Mouse (Mus musculus): ENCODE measurements at regions not wholly inside any gene's neighbourhood (a gene's known extent, or its start where the extent isn't known, plus 50 kb on each side); places are given as distances from the start of the nearest gene placed in this dataset.

DNA sequence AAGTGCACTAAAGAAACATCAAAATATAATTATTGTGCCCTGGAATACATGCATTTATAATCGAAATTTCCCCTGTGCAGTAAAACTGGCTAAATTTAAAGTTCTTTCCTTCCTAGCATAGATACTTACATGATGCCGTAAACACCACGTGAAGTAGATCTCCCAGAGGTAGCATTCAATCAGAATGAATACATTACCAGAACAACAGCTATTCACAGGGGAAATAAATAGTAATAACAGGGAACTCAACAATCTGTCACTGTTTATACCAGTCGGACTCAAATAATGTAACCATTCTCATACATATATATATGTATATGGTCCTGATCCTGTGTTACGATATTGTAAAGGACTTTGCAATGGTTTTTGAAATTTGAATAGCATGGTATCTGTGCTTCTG, 1761.5 kb upstream of the Pcdh20 start:
- ATAC-seq (ENCODE audit: low FRiP score, low TSS enrichment), result no peak
- Histone ChIP-seq H3K9me3 (ENCODE audit: low read length) (no peaks in the 10 kb centered on the region), H3K27ac (ENCODE audit: low read length) (no peak overlapping the region), H3K36me3 (ENCODE audit: insufficient read depth, low read length) (no peaks in the 10 kb centered on the region), H3K4me2 (replicated peaks; ENCODE audit: low read depth, low read length) (no peak overlapping the region), H3K4me1 (ENCODE audit: insufficient read depth, low read length) (no peaks in the 10 kb centered on the region), H3K9ac (replicated peaks; ENCODE audit: low read length) (no peak overlapping the region), H3K4me3 (ENCODE audit: low read length) (no peak overlapping the region), H3K27me3 (ENCODE audit: insufficient read depth, low read length) (no peaks in the 10 kb centered on the region)
- WGBS, result 85% methylated on average over 5 of the region's 5 CpGs

DNA sequence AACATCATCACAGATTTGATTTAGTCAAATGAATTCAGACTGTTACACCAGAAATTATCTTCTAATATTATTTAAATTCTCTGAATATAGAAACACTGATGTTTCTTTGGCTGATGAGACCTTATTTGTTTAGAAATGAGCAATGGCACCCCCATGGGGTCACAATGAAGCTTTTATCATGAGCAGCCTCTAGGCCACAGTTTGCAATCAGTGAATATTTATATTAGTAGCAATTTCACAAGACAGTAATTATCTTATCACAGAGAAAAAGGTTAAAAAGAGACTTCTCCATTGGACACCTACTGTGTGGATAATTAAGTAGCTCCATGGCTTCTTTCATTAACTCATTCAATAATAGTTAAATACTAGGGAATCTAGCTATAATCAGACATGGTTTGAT, 1729.1 kb upstream of the Pcdh20 start:
- Histone ChIP-seq H3K9ac (replicated peaks; ENCODE audit: low read length) (no peak overlapping the region), H3K4me1 (ENCODE audit: insufficient read depth, low read length) (no peaks in the 10 kb centered on the region), H3K27ac (ENCODE audit: low read length) (no peak overlapping the region), H3K4me2 (replicated peaks; ENCODE audit: low read depth, low read length) (no peak overlapping the region), H3K36me3 (ENCODE audit: insufficient read depth, low read length) (no peaks in the 10 kb centered on the region), H3K27me3 (ENCODE audit: insufficient read depth, low read length) (no peaks in the 10 kb centered on the region), H3K9me3 (ENCODE audit: low read length) (no peaks in the 10 kb centered on the region), H3K4me3 (ENCODE audit: low read length) (no peak overlapping the region)
- no peak for ATAC-seq (ENCODE audit: low FRiP score, low TSS enrichment)

DNA sequence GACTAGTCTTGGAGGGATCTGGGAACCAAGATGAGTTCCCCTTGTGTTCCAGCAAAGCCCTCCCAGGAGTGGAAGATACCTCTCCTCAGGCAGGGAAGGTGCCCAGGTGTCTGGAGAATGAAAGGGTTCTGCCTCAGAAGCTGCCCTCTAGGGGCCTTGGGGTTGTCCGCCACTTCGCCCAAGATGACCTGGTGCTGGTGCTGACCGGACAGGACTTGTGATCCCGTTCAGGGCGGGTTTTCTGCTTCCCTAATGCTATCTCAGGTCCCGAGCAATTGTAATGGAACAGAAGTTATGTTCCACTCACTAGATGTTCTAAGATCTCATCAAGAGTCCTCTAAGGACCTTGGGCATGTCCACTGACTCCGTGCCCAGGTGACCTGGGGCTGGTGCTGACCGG, 1726.6 kb upstream of the Pcdh20 start:
- WGBS, result 93% methylated on average over 8 of the region's 8 CpGs
- Histone ChIP-seq H3K36me3 (ENCODE audit: insufficient read depth, low read length) (no peaks in the 10 kb centered on the region), H3K4me2 (replicated peaks; ENCODE audit: low read depth, low read length) (no peak overlapping the region), H3K4me3 (ENCODE audit: low read length) (no peak overlapping the region), H3K27ac (ENCODE audit: low read length) (no peak overlapping the region), H3K4me1 (ENCODE audit: insufficient read depth, low read length) (no peaks in the 10 kb centered on the region), H3K27me3 (ENCODE audit: insufficient read depth, low read length) (no peaks in the 10 kb centered on the region), H3K9me3 (ENCODE audit: low read length) (no peaks in the 10 kb centered on the region), H3K9ac (replicated peaks; ENCODE audit: low read length) (no peak overlapping the region)
- ATAC-seq (ENCODE audit: low FRiP score, low TSS enrichment), result no peak

DNA sequence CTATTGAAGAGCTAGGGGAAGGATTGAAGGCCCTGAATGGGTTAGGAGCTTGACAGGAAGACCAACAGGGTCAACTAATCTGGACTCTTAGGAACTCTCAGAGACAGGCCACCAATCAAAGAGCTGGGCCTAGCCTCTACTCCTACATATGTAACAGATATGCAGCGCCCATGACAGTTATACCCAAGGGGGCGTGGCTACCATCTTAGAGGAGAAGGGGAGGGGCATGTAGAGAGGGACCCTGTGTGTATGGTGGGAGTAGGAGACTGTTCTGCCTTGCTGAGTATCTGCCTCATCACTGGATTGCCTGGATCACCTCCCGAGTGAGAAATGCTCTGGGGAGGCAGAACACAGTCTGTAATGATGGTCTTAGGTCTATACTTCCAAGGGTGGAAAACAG, 1701.5 kb upstream of the Pcdh20 start:
- Histone ChIP-seq H3K9me3 (ENCODE audit: low read length) (no peaks in the 10 kb centered on the region), H3K9ac (replicated peaks; ENCODE audit: low read length) (no peak overlapping the region), H3K36me3 (ENCODE audit: insufficient read depth, low read length) (no peaks in the 10 kb centered on the region), H3K4me2 (replicated peaks; ENCODE audit: low read depth, low read length) (no peak overlapping the region), H3K27ac (ENCODE audit: low read length) (no peak overlapping the region), H3K4me3 (ENCODE audit: low read length) (no peak overlapping the region), H3K4me1 (ENCODE audit: insufficient read depth, low read length) (no peaks in the 10 kb centered on the region), H3K27me3 (ENCODE audit: insufficient read depth, low read length) (no peaks in the 10 kb centered on the region)
- 0 out of 2 replicates have a peak, but pooled peaks have one; percentile 31 for ATAC-seq (ENCODE audit: low FRiP score, low TSS enrichment)
- WGBS, result 82% methylated on average over 3 of the region's 3 CpGs
